Mouse (Mus musculus): ENCODE data around the gene Gbp7. TPM values are rescaled to one million over a fixed set of nuclear protein-coding genes. Genes with fewer than 3 reads are reported as not detected.
"Not testable (repeated sequence)": the region's sequence is repeated elsewhere in the genome, so short reads cannot be mapped to it uniquely, and the experiment has no call there.

Gene Gbp7
- polyA plus RNA-seq, 1 experiment from 2014 or later = 12.6 TPM

- WGBS = 18% methylated on average over 3 of the region's 3 CpGs
- no peaks in the 10 kb centered on the region for H3K36me3 ChIP-seq (ENCODE audit: insufficient read depth, low read length)
- H3K27me3 ChIP-seq (replicated peaks; ENCODE audit: insufficient read depth, low read length) = no peaks in the 10 kb centered on the region
- no peaks in the 10 kb centered on the region for H3K4me1 ChIP-seq (ENCODE audit: insufficient read depth, low read depth, low read length)
- H3K4me3 ChIP-seq (ENCODE audit: low read depth, low read length) = peak within 1 kb of the TSS; percentile 41
- H3K9ac ChIP-seq (replicated peaks; ENCODE audit: low read depth) = no peak within 1 kb of the TSS
- peak within 1 kb of the TSS; percentile 56 for H3K4me2 ChIP-seq (replicated peaks; ENCODE audit: low read depth, low read length)
- peak within 1 kb of the TSS; percentile 67 for H3K27ac ChIP-seq (ENCODE audit: low read length)
- DNase-seq (ENCODE audit: low spot score) (peak; percentile 64), ATAC-seq (peak; percentile 50)
- H3K9me3 ChIP-seq (ENCODE audit: low read length) = no peaks in the 10 kb centered on the region
- TF ChIP-seq EP300 (IDR thresholded peaks at IDR 0.05) (no peak), CTCF (IDR thresholded peaks at IDR 0.05) (no peak)
Observed at GRCm38 (mm10) chr3:142559632-142560228, 29.6 kb downstream of the Gbp7 start, which contains the start of gene Gbp3. Gene Gbp3 (plus strand): TSS chr3:142560026.

DNA sequence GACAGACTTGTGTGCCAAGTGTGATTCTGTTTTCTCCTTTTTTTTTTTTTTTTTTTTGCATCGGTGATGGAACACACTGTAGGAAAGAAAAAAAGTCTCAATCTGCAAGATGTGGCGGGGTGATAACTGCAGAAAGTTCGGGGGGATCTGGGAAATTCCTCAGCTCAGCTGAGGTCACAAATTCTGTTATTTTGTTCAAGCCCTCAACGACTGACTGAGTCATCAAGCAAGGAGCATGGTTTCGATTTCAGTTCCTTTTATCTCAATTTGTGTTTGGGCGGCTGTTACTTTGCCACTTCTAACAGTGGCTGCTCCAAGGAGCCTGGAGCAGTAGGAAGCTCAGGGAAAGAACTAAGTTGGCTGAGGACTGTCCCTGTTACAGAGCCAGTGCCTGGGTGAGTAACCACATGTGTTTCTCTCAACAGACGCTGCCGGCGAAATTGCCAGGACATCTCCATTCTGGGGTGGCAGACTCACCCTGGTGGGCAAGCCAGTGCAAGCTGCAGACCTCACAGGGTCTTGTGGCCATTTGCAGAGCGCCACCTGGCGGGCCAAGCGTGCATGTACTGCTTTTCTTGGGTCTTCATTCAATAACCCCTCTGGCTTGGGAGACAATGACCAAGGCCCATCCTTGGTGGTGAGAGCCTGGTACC lies 30.3 kb downstream of the Gbp7 start:
- Histone ChIP-seq H3K4me3 (ENCODE audit: low read depth, low read length) (peak overlapping the region; percentile 41), H3K4me2 (replicated peaks; ENCODE audit: low read depth, low read length) (peak overlapping the region; percentile 56), H3K27me3 (replicated peaks; ENCODE audit: insufficient read depth, low read length) (no peaks in the 10 kb centered on the region), H3K9ac (replicated peaks; ENCODE audit: low read depth) (no peak overlapping the region), H3K36me3 (ENCODE audit: insufficient read depth, low read length) (no peaks in the 10 kb centered on the region), H3K4me1 (ENCODE audit: insufficient read depth, low read depth, low read length) (no peaks in the 10 kb centered on the region), H3K27ac (ENCODE audit: low read length) (peak overlapping the region; percentile 67), H3K9me3 (ENCODE audit: low read length) (no peaks in the 10 kb centered on the region)
- DNase-seq (ENCODE audit: low spot score) (peak; percentile 86), ATAC-seq (peak; percentile 89)
- 4% methylated on average over 12 of the region's 12 CpGs for WGBS
- TF ChIP-seq EP300 (IDR thresholded peaks at IDR 0.05) = no peak
- TF ChIP-seq CTCF (IDR thresholded peaks at IDR 0.05) = peak; percentile 99

GRCm38 (mm10) chr3:142561045-142561646 lies 31.0 kb downstream of the Gbp7 start:
- peak overlapping the region; percentile 56; the same call in 1 of the 2 replicates for H3K4me2 ChIP-seq (replicated peaks; ENCODE audit: low read depth, low read length)
- no peaks in the 10 kb centered on the region for H3K27me3 ChIP-seq (replicated peaks; ENCODE audit: insufficient read depth, low read length)
- H3K9ac ChIP-seq (replicated peaks; ENCODE audit: low read depth) = no peak overlapping the region
- TF ChIP-seq CTCF (IDR thresholded peaks at IDR 0.05) (no peak), EP300 (IDR thresholded peaks at IDR 0.05) (no peak)
- WGBS = 78% methylated on average over 14 of the region's 14 CpGs
- DNase-seq (ENCODE audit: low spot score) (no peak), ATAC-seq (no peak)
- H3K9me3 ChIP-seq (ENCODE audit: low read length) = no peaks in the 10 kb centered on the region
- H3K27ac ChIP-seq (ENCODE audit: low read length) = no peak overlapping the region
- no peaks in the 10 kb centered on the region for H3K4me1 ChIP-seq (ENCODE audit: insufficient read depth, low read depth, low read length)
- no peaks in the 10 kb centered on the region for H3K36me3 ChIP-seq (ENCODE audit: insufficient read depth, low read length)
- H3K4me3 ChIP-seq (ENCODE audit: low read depth, low read length) = peak overlapping the region; percentile 41; the same call in 1 of the 2 replicates

GRCm38 (mm10) chr3:142561666-142562065 lies 31.5 kb downstream of the Gbp7 start:
- DNase-seq (ENCODE audit: low spot score) = no peak
- no peaks in the 10 kb centered on the region for H3K4me1 ChIP-seq (ENCODE audit: insufficient read depth, low read depth, low read length)
- no peak for ATAC-seq
- H3K27me3 ChIP-seq (replicated peaks; ENCODE audit: insufficient read depth, low read length) = no peaks in the 10 kb centered on the region
- H3K27ac ChIP-seq (ENCODE audit: low read length) = no peak overlapping the region
- H3K9ac ChIP-seq (replicated peaks; ENCODE audit: low read depth) = no peak overlapping the region
- 76% methylated on average over 7 of the region's 7 CpGs for WGBS
- no peaks in the 10 kb centered on the region for H3K36me3 ChIP-seq (ENCODE audit: insufficient read depth, low read length)
- no peak overlapping the region for H3K4me3 ChIP-seq (ENCODE audit: low read depth, low read length)
- no peaks in the 10 kb centered on the region for H3K9me3 ChIP-seq (ENCODE audit: low read length)
- H3K4me2 ChIP-seq (replicated peaks; ENCODE audit: low read depth, low read length) = no peak overlapping the region
- no peak for TF ChIP-seq CTCF (IDR thresholded peaks at IDR 0.05)
- TF ChIP-seq EP300 (IDR thresholded peaks at IDR 0.05) = no peak

GRCm38 (mm10) chr3:142567490-142567889 lies 37.3 kb downstream of the Gbp7 start:
- H3K9me3 ChIP-seq (ENCODE audit: low read length); H3K9ac ChIP-seq (replicated peaks; ENCODE audit: low read depth); H3K4me3 ChIP-seq (ENCODE audit: low read depth, low read length); H3K4me1 ChIP-seq (ENCODE audit: insufficient read depth, low read depth, low read length); H3K4me2 ChIP-seq (replicated peaks; ENCODE audit: low read depth, low read length); H3K27me3 ChIP-seq (replicated peaks; ENCODE audit: insufficient read depth, low read length); DNase-seq (ENCODE audit: low spot score); H3K36me3 ChIP-seq (ENCODE audit: insufficient read depth, low read length); ATAC-seq; H3K27ac ChIP-seq (ENCODE audit: low read length): not testable (repeated sequence)
- WGBS = 84% methylated on average over 5 of the region's 5 CpGs

- no peak overlapping the region for H3K4me2 ChIP-seq (replicated peaks; ENCODE audit: low read depth, low read length)
- H3K27ac ChIP-seq (ENCODE audit: low read length) = no peak overlapping the region
- ATAC-seq = no peak
- TF ChIP-seq CTCF (IDR thresholded peaks at IDR 0.05) (no peak), EP300 (IDR thresholded peaks at IDR 0.05) (no peak)
- no peaks in the 10 kb centered on the region for H3K9me3 ChIP-seq (ENCODE audit: low read length)
- H3K27me3 ChIP-seq (replicated peaks; ENCODE audit: insufficient read depth, low read length) = no peaks in the 10 kb centered on the region
- no peaks in the 10 kb centered on the region; the same call in 1 of the 2 replicates for H3K36me3 ChIP-seq (ENCODE audit: insufficient read depth, low read length)
- no peak overlapping the region for H3K4me3 ChIP-seq (ENCODE audit: low read depth, low read length)
- no peaks in the 10 kb centered on the region for H3K4me1 ChIP-seq (ENCODE audit: insufficient read depth, low read depth, low read length)
- 93% methylated on average over 4 of the region's 4 CpGs for WGBS
- no peak overlapping the region for H3K9ac ChIP-seq (replicated peaks; ENCODE audit: low read depth)
- DNase-seq (ENCODE audit: low spot score) = no peak
Observed at GRCm38 (mm10) chr3:142570738-142571137, 40.6 kb downstream of the Gbp7 start.

Measured in lung, postnatal 0 days (tissue).